ENCODE assay signal across 21 mouse cellular contexts in the genomic region with DNA sequence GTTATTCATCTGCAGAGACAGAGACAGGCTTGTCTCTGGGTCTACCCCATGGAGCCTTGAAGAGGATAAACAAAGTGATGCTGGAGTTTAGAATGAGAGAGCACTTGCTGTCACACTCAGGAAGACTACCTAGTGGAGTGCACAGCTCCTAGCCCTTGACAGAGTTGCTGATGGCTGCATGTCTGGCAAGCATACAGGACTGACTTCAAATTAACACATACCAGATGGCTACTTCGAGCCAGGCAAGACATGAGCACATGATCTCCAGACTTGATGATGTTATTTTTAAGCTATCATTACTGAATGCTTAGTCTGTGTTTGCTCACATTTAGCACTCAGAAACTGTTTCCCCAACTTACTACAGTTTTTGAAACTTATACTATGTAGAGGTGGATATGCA. TPM values are rescaled to one million over a fixed set of nuclear protein-coding genes. Genes with fewer than 3 reads are reported as not detected.
DNase-seq lines count a peak whose midpoint lies in the region; ATAC-seq lines count a peak whose summit lies in the region.
"Had no signal": no experiment of that assay in that cellular context is flagged by ENCODE, and none has a peak within 500 bp of the region (broad histone marks: within the 10 kb centered on the region; RNA-seq: fewer than 3 reads in every experiment).

No protein-coding gene starts in this region.

- H3K27me3 ChIP-seq in liver, embryonic 12.5 days (replicated peaks) = no peaks in the 10 kb centered on the region
- H3K27me3 ChIP-seq: embryonic facial prominence, embryonic 15.5 days; heart, embryonic 15.5 days; hindbrain, embryonic 13.5 days; intestine, embryonic 15.5 days had no signal

- no peaks in the 10 kb centered on the region for H3K36me3 ChIP-seq in liver, embryonic 12.5 days
- H3K36me3 ChIP-seq: embryonic facial prominence, embryonic 15.5 days; G1E; heart, embryonic 10.5 days; heart, embryonic 15.5 days; hindbrain, embryonic 13.5 days; intestine, embryonic 15.5 days had no signal

- H3K4me3 ChIP-seq in liver, embryonic 12.5 days = no peak overlapping the region
- H3K4me3 ChIP-seq: embryonic facial prominence, embryonic 15.5 days; erythroblast, embryonic 14.5 days; heart, embryonic 10.5 days; heart, embryonic 15.5 days; hindbrain, embryonic 13.5 days; intestine, embryonic 15.5 days had no signal

- H3K27ac ChIP-seq in liver, embryonic 12.5 days = no peak overlapping the region
- H3K27ac ChIP-seq: embryonic facial prominence, embryonic 15.5 days; heart, embryonic 10.5 days; heart, embryonic 15.5 days; hindbrain, embryonic 13.5 days; hindbrain, postnatal 0 days; intestine, embryonic 15.5 days had no signal

- no peaks in the 10 kb centered on the region for H3K4me1 ChIP-seq in liver, embryonic 12.5 days
- H3K4me1 ChIP-seq: embryonic facial prominence, embryonic 15.5 days; heart, embryonic 10.5 days; hindbrain, embryonic 13.5 days; intestine, embryonic 15.5 days had no signal

- 48% methylated on average over 1 of the region's 1 CpGs for WGBS in liver, embryonic 12.5 days (ENCODE audit: insufficient replicate concordance)

- no peak overlapping the region for H3K4me2 ChIP-seq in liver, embryonic 12.5 days
- H3K4me2 ChIP-seq: embryonic facial prominence, embryonic 15.5 days; heart, embryonic 15.5 days; hindbrain, embryonic 13.5 days; intestine, embryonic 15.5 days had no signal

- no peak for DNase-seq in frontal cortex, postnatal 14 days (ENCODE audit: low spot score in 2 of 2)
- DNase-seq in 3T3-L1 (ENCODE audit: low read depth, low spot score) (peak; percentile 36), NIH3T3 (ENCODE audit: low read depth) (peak; percentile 57)
- peak; percentile 15 for DNase-seq in telencephalon, adult 2 months (ENCODE audit: low read depth, low spot score)
- DNase-seq: adrenal gland, postnatal 14 days; B cell, adult 2 months; cerebellum, postnatal 10 days; gastrocnemius, postnatal 36 days; heart, postnatal 14 days; kidney, adult 2 months had no signal

- H3K9me3 ChIP-seq in liver, embryonic 12.5 days (replicated peaks) = no peaks in the 10 kb centered on the region
- H3K9me3 ChIP-seq: embryonic facial prominence, embryonic 15.5 days; G1E; heart, embryonic 10.5 days; heart, embryonic 15.5 days; hindbrain, embryonic 13.5 days; intestine, embryonic 15.5 days had no signal

- H3K9ac ChIP-seq in liver, embryonic 12.5 days = no peak overlapping the region
- H3K9ac ChIP-seq: embryonic facial prominence, embryonic 15.5 days; heart, embryonic 15.5 days; hindbrain, embryonic 13.5 days; intestine, embryonic 15.5 days had no signal

- peak; percentile 44; the same call in 1 of the 2 replicates for ATAC-seq in frontal cortex, adult (ENCODE audit: low TSS enrichment)
- no peak for ATAC-seq in liver, embryonic 12.5 days
- ATAC-seq: CD4-positive, CD25-positive, alpha-beta regulatory T cell, adult 4 months; hindbrain, postnatal 0 days; intestine, embryonic 15.5 days had no signal

RNA-seq across cellular contexts. Expression of a gene that starts 19.1 kb away (rescaled TPM):
- polyA plus RNA-seq in liver, embryonic 12.5 days (2016; fragmentation: Nextera tagmentation; extraction: Ambion mirVana) = 20.2 and 22.5 TPM in 2 replicates

Comparison
In these comparisons a context has a peak if more than half of its experiments do, and no peak if none do; other contexts are left out.
1. DNase-seq: peak in 3T3-L1 (single experiment), NIH3T3 (single experiment) and telencephalon, adult 2 months (single experiment); none in frontal cortex, postnatal 14 days (0 of 2).